Mouse (Mus musculus): ENCODE measurements at regions not wholly inside any gene's neighbourhood (a gene's known extent, or its start where the extent isn't known, plus 50 kb on each side); places are given as distances from the start of the nearest gene placed in this dataset.

DNA sequence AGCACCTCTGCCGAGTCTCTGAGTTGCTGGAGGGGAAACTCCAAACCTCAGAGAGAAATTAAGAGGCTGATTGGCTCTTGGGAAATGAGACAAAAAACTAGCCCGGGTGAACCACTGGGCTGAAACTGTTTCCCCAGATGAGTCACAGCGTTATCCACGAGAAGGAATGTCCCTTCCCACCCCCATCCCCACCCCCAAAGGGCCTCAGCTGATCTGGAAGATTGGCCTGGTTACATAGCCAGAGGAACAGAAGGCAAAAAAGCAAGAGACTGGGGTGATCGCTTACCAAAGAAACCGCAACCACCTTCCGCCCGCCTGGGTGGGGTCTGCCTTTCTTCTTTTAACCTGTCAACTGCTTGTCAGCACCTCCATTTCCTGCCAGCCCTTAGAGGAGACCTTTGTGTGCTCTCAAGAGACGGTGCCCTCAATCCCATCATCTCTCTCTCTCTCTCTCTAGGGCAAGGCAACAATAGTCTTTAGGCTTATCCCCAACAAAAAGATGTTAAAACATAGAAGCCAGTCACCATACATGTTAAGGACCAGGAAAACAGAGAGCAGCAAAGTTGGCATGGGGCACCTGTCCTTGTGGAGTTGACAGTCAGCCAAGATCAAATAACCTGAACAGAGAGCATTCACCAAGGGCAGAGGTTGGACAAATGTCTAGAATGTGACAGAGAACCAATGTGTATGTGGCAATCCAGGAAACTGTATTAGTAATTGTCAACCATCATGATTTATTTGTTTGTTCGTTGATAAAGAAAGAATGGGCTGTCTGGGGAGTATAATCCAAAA, 244.4 kb downstream of the Rplp1 start:
- no peak for DNase-seq

DNA sequence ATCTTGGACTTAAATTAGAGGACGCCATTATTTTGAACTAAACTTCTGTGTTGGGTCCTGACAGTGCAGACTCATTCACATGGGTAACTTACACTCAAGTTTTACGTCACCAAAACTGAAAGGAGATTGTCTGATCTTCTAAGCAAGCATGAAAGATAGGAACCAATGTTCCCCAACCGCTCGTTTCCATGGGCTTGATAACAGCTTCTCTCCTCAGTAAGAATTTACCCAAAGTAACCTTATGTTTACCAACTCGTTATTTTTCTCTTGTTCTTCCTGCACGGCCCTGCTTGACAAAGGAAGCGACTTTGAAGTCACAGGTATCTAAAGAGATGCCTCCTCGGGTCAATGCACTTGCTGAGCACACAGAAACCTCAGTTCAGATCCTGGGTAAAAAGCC, 245.6 kb downstream of the Rplp1 start:
- DNase-seq, result no peak

DNA sequence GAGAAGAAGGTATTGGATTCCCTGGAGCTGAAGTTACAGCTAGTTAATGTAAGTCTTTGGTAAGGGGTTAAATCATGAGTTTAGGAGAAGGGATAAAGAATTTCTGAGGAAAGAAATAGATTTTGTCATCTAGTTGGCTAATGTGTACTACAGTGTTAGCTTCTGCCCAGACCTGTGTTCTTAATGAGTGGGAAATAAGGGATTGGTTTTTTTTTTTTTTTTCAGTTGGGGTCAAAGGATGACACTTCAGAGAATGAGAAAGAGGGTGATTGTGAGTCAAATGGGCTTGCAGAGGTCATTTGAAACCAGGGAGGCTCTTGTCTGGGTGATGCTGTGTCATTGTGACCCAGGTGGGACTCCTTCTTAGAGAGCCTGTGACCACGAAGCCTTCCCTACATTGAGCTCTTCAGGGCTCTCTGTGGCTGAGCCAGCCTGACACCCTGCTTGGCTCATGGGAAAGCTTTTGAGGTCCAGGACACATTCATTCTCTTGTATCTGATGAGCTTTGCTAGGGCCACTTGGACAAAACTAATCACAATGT, 246.1 kb downstream of the Rplp1 start:
- DNase-seq, result no peak

DNA sequence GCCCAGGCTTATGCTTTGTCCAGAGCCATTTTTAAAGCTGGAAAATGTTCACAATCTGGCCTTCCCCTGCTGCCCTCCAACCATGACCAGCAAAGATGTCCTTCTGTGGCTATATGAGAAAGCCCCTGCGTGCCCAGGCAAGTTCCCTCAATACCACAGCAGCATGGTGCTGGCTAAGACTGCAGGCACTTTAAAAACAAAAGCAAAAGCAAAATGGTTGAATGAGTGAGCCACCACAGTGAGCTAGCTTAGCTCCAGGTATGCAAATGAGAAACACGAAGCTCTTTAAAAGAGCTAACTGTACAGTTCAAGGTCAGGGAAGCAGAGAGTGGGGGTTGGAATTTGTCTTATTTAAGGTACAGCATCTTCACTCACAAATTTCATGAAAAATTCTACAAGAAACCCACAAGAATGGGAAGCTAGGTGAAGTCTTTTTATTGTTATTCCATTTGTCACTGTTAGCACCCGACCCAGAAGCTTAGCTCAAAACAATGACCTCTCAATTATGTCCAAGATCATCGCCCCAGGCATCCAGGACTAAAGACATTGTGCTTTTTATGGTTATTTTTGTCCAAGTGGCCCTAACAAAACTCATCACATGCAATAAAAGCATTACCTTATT, 246.8 kb downstream of the Rplp1 start:
- DNase-seq, result no peak

DNA sequence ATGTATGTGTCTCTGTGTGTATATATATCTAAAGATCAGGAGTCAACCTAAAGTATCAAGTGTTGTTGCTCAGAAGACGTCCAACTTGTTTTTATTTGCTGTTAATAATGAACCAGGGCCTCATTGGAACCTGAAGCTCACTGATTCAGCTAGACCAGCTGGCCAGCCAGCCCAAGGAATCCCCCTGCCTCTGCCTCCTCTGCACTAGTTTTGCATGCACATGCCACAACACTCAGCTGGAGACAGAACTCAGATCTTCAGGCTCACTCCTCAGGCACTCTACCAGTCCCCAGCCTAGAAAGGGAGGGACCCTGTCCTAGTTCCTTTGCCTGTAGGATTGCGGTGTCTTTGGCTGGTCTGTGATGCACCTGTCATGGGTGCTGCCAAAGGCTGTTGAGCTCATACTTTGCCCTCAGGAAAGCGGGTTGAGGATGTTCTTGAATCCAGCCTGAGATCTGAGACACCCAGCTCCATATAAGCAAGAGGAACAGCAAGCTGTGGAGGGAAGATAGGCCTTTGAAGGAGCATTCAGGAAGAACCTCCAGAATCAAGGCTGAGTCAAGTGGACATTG, 247.5 kb downstream of the Rplp1 start:
- DNase-seq, result no peak

DNA sequence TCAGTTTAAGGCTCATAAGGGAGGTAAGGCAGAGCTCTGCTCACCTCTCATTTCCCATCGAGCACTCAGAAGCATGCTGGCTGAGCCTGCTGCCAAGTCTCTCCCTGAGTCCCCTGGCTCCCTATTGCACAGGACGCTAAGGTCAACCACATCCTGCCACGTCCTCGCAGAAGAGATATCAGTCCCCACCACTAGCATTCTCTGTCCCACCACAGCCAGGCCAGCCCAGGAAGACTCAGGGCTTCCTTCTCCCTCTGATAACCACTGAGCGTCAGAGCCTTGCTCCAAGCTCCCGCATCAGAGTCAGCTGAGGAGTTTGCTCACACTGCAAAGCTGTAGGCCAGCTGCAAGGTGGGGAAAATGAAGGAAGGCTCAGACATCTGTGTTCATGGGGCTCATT, 248.2 kb downstream of the Rplp1 start:
- DNase-seq, result peak; percentile 19

DNA sequence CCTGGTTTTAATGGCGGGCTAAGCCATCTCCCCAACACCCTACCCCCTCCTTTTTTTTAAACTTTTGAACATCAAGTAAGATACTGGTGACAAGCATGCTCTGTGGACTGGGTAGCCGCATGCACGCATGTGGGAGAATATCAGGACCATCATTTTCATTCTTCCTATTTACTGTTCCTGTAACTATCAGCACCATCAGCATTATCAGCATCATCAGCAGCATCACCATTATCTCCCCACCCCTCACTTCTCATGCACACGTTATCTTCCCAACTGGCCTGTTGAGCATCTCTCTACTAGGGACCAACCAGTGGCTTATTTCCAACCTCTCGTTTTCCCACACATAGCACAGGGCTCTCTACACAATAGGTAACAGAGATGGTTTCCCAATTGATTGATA, 249.1 kb downstream of the Rplp1 start:
- DNase-seq, result no peak

DNA sequence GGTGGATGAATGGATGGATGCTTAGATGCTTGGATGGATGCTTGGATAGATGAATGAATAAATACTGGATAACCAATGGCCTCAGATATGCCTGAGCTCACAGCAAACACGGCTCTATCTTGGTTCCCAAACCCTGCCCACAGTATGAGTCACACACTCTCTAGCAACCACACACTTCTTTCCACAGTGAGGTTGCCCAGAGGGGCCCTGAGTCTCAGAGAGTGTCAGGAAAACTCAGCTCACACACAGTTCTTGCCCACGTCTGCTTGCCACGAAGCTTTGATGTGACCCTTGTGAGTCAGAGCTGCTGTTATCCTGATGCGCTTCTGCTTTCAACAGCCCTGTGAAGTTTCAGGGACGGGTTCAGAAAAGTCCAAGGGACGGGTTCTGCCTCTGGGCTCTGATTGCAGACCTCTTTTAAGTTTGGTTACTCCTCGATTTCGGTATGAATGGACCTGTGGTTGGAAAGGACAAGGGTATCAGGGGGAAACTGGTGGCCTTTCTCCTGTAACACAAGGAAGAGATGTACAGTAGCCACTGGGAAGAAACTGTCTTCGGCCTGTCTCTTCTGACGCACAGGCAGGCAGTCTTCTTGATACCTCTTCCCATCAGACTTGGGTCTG, 250.2 kb downstream of the Rplp1 start:
- no peak for DNase-seq

DNA sequence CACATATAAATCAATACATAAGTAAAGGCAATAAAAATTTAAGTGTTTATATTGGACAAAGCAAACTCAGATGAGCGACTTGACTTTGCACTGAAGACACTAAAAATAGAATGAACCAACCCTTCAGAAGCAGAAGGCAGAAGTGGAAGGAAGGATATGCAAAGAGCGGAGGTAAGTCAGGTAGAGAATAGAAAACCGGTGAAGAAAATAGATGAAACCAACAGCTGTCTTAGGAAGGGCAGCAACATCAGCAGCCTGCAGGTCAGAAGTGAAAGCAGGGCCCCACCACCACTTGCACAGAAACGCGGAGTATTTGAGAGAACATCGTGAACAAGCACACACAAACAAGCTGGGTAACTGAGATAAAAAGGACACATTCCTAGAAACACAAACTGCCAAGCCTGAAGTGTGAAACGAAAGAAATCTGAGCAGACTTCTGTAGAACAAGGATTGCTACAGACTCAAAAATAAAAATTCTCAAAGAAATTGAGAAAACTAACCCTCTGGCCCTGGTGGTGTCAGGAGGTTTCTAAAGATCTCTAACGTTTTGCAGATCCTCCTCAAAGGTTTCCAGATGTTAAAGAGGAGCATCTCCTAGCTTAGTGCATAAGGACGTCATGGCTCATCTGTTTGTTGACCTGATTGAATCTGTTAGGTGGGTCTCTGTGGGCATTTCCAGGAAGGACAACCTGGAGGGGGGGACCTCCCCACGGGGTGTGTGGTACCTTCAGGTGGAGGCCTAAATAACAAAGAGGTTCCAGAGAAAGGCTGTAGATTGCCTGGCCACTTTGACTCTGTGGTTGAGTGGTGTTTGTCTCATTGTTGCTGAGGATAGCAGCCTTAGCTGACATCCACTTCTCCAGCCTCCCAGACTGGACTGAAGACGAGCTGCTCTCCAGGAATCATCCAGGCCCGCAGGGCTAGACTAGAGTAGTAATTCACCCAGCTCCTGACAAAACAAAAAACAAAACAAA, 252.0 kb downstream of the Rplp1 start:
- no peak for DNase-seq

DNA sequence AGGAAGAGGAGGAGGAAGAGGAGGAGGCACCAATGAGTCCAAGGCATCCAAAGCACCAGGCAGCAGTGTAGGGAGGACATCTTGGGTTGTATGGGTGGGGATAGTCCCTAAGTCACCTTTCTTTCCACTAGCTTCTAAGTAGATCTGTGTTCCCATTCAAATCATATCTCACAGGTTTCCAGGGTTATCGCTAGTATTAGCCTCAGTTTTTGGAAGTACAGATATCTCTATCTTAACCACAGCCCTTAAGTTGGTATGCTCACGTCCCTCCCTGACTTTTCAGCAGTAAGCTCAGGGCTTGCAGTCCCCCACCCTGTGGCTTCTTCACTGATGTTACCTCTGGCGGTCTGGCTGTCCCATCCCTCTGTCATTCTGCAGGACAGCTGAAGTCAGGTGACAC, 254.2 kb downstream of the Rplp1 start:
- no peak for DNase-seq

DNA sequence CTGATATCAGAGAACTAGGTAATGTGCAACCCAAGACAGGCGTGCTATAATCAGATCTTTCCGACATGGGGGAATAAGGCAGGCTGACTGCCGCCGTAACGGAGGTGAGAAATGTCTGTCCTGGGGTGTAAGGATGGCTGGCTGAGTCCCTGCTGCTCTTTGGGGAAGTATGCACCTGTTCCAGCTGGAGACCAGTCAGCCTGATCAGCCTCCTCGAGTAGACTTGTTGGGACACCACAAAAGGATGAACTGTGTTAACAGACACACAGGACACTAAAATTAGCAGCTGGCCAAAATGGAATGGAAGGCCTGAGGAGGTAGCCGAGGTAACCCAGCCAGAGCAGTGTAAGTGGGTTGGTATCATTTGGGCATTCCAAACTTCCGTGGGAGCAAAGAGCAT, 256.3 kb downstream of the Rplp1 start:
- no peak for DNase-seq

DNA sequence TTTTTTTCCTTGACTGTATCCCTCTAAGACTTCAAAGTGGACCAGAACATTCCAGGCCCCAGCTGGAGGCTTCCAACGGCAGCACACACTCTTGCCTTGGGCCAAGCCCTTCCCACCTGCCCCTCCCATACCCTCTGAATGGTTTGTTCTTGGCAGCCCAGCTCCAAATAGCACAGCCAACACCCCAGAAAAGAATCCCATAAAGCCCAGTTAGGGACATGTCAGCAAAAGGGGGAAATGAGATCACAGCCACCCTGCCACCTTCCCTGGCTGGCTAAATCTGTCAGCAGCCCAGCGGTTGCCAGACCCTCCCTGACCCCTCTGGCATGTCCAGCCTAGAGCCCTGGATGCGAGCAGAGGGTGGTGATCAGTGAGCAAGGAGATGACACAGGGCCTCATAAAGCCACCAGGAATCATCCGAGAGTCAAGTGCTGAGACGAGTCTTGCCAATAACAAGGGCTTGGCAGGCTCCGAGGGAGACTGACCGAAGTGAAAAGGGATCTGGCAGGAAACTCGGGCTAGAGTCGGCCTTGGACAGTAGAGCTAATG, 258.8 kb downstream of the Rplp1 start:
- DNase-seq, result peak; percentile 82

DNA sequence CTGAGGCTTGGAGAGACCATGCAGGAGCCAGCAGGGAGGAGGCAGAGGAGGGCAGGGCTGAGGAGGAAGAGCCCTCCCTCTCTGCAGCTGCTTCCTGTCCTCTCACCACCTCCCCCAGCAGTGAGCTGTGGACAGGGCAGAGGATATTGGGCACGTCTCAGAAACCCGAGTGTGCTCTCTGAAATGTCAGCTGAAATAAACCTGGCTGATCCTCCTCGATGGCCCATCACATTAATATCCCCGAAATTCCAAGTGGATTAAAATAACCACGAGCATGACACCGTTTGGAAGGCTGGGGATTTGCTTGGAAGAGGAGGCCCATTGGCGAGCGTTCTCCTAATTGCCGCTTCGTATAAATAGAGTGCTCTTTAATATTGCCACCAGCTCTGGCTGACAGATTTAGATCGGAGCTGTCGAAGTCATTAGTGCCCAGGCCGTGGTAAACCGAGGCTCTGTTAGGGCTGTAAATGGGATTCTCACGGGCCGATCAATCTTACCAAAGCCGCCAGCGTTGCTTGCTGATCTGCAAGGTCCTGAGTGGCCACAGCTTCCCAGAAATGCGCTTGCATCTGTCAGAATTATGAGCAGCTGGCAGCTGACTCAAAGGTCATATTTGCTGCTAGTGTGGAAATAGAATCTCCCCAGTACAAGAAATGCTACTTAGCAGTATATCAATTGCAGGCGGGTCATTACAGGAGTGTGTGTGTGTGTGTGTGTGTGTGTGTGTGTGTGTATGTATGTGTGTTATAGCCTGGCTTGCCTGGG, 268.5 kb downstream of the Rplp1 start:
- peak; percentile 25 for DNase-seq

DNA sequence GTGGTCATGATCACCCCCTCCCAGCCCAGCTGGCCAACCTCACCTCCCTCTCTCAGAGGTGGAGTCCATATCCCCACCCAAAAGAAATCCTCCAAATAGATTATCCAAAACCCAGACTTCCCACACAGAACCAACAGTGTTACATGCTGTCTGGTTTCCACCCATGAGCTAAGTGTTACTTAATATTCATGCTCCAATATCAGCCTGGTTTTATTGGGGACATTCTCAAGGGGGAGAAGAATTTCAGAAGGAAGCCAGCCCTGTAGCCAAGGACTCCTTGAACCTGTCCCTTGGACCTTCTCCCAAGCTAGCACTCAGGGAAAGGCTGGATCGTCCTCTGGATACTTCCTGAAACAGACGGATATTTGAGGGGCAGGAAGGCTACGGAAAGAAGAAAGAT, 268.6 kb downstream of the Tle3 start:
- no peak for DNase-seq

DNA sequence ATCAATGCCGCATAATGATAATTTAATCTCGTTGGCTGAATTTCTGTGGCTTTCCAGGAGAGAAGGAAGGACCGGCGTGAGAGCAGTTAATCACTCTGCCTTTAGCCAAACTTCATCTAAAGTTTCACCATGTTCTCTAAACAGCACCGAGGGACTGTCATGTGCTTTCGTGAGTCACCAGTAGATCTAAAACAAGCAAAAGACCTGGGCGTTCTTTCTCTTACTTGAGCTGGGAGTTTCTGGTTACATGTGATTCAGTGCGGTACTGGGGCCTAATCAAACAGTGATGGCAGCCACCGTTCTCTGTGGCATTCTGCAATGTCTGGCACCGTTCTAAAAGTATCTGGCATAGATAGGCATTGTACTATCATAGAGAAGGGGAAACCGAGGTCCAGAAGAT, 266.7 kb downstream of the Tle3 start:
- no peak for DNase-seq

DNA sequence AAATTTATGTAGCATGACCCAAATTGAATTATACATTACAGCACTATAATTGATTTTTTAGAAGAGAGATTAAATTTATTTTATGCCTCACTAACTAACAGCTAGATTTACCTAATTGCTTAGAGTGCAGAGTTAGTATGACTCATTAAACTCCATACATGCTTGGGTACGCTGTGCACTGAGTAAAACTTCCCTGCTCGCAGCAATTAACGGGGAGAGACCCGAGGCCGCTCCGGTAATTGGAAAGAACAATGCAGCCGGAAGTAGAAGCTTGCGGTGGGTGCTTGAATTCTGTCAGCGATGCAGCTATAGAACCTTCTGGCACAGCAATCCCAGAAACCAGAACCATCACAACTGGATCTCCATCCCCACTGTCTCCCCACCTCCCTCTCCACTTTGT, 261.8 kb downstream of the Tle3 start:
- no peak for DNase-seq

DNA sequence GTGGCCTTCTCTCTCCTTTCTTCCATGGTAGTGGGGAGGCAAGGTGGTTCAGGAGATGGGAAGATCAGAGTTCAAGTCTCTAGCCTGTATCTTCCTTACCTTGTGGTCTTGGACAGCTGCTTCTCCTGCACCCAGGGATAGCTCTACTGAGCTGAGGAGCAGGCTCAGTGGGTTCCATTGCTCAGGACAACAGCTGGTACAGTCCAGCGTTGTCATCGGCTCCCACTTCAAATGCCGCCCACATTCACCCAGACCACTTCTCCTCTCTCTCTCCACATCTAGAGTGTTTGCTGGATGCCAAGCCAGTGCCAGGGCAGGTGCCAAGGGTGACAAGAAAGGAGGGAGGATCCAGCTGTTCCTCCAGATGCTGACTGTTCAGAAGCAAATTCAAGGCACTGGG, 260.4 kb downstream of the Tle3 start:
- no peak for DNase-seq

DNA sequence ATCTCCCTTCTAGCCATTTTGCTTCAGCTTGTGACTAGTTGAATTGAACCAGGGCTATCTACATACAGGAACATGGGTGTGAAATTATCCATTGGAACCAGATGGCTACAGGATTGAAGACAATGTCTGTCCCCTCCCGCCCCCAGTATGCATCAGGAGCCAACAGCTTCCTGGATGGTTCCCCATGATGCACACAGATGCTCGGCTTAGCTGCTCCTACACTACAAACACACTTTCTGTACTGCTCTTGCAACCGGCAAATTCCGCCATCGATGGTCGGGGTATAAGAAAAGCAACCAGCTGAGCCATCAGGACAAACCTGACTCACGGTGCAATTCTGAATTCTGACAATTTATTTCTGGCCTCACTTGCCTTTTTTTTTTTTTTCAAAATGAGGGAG, 258.9 kb downstream of the Tle3 start:
- DNase-seq, result no peak

DNA sequence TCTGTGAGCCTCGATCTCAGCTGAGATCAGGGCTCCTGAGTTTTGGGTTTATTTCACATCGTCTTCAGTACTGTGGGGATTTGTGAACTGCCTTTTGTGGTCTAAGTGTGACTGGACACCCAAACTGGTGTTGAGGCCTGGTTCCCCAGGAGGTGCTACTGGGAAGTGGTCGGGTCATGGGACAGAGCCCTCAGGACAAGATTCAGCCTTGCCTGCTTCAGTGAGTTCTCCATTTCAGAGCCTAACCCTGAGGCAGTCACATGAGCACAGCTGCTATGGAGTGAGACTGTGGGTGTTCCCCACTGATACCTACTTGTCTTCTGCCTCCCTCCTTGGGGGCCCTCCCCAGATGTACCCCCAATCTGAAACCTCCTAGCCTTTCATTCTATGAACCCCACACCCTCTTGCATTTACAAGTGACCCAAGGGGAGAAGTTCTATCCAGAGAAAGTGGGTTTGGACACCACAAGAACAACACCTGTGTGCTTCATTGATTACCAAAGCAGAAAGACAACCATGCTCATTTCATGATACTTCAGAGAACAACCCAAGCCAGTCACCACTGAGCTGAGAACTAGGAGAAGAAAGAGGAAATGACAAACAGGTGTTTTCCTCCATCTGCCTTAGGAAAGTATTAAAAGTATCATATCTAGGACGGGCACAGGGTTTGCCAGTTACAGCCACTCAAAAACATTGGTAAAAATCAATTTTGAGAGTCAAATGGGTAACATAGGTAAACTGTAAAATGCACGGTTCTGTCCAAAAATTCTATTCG, 255.8 kb downstream of the Tle3 start:
- no peak for DNase-seq

DNA sequence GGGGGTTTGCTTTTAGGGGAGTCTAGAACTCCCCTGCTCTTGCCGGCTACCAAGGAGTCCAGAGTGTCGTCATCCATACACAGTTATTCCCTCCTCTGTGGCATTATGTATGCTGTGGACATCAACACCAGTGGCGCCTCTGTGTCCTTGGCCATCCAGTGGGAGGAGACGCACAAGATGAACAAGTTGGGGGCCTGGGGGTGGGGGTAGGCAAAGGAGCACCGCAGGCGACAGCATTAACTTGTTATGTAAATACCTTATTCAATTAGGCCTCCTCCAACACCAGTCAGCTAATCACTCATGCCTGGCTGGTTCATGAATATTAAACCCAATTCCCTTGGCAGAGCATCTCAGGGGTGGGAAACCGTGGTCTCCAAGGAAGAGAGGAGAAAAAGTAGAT, 250.8 kb downstream of the Tle3 start:
- DNase-seq, result no peak

Data from heart, postnatal 4 days (tissue).